Mouse (Mus musculus) C2C12 (cell line): ENCODE data around the gene Myh11.

ENCODE experiments used
- MYOG ChIP-seq: IDR thresholded peaks from one replicate; pipeline ENCODE4 v1.6.1; 2011; ENCODE audit not compliant: control insufficient read depth, insufficient read length; ENCODE audit errors: extremely low read depth
- USF1 ChIP-seq: IDR thresholded peaks from one replicate; pipeline ENCODE4 v1.6.1; 2011; ENCODE audit warnings: low read depth, mild to moderate bottlenecking, control low read depth, moderate library complexity

DNA sequence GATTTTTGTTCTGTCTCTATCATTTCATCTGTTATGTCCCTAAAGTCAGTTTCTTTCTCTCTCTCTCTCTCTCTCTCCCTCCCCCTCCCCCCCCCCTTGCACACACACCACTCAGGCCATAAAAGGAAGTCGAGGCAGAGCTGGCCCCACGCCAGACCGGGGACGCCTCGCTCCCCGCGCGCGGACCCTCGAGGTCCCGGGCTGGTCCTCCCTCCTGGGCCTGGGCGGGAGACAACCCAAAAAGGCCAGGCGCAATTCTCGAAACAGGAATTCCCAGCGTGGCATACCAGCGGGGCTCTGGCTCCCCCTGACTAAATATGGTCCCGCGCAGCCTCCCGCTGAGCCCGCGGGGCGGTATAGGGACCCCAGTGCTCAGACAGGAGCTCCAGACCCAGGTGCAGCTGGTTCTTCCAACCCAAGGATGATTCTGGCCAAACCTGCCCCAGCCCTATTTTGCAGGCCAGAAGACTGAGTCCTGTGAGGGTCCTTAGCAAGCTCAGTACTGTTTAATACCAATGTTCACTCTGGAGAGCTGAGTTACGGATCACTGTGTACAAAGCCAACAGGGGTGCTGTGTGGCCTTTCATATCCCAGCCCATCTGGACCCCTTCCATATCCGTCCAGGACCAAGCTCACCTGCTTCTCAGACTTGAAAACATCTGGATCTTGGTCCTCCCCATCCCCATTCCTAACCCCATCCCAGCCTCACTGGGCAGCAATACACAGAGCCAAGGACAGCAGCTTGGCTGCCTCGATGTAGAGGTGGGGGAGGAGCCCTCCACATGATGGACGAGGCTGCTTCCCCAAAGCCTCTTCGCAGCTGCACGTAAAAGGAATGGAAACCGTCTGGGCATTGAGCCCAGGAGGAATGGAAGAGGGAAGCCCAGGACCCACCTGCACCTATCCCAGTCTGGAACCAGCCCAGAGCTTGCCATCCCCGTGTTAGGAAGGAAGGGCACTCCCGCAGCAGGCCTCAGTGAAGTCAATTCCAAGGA is 1.3 kb upstream of the Myh11 start:
- TF ChIP-seq USF1 (no peak), MYOG (no peak)
